Mouse (Mus musculus): ENCODE measurements around the gene Ubtd1.

- TF ChIP-seq EP300 (IDR thresholded peaks at IDR 0.05; ENCODE audit: insufficient read depth, low read depth, low read length): no peak
- no peak for TF ChIP-seq POLR2A (IDR thresholded peaks at IDR 0.05; ENCODE audit: insufficient read depth, low read length)
- TF ChIP-seq CTCF (IDR thresholded peaks at IDR 0.05; ENCODE audit: low read depth, low read length): no peak
Measured at GRCm38 (mm10) chr19:42015001-42015400, 33.4 kb downstream of the Ubtd1 start.

Data from ES-Bruce4 (cell line).